Mouse (Mus musculus) retina, embryonic 14.5 days (tissue): ENCODE measurements around the gene Igsf8.
"Not testable (repeated sequence)": the region's sequence is repeated elsewhere in the genome, so short reads cannot be mapped to it uniquely, and the experiment has no call there.

Experiments used
- DNase-seq: peaks from one replicate; pipeline ENCODE4 v3.0.0-alpha.2; 2015; ENCODE audit warnings: low spot score

The Igsf8 gene

DNA sequence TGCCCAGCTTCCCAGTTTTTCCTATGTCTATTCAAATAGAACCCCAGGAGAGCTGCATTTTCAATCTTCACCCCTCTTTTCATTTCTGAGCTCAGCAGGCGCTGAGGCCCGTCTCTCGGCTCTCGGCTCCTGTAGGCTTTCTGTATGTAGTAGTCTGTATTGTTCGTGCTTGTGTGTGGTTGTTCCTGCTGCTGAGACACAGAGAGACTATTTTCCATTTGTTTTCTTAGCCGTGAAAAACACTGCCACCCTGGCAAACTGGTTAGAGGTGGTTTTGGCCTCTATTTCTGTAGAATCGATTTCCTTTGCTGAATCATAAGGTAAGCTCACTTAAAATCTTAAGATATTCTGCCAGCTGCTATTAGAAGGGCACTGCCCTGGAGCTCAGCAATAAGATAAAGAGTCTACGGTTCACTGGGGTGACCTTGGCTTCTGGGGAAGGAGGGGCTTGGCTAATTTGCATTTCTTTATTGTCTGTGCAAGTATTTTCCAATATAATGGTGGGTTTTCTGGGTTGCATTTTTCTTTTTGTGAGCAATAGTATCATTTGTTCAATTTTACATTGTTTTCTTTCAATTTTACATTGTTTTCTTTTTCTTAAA is at the start of gene Igsf8:
TSS of gene Igsf8 (plus strand) at position 165 of the 602 bp plus-strand sequence.
- DNase-seq: no peak

DNA sequence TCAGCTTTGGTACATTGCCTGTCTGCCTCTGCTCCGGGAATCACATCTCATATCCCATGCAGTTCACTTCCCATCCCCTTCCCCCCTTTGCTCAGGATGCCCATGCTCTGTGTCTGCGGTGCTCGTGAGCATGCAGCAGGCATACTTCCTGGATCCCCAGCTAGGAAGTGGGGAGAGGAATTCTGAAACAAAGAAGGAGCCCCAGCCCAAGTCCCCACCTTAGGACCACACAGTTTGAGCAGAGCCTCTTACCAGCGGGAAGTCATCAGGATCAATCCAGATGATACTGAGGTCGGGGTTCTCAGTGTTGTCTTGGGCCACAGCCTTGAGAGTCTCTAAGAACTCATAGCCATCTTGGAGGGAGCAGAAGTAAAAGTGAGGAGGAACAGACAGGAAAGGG is 48.7 kb upstream of the Igsf8 start:
- no peak for DNase-seq

GRCm38 (mm10) chr1:172213771-172214170 is 47.7 kb upstream of the Igsf8 start:
- no peak for DNase-seq

GRCm38 (mm10) chr1:172214748-172215147 is 46.7 kb upstream of the Igsf8 start:
- no peak for DNase-seq

DNA sequence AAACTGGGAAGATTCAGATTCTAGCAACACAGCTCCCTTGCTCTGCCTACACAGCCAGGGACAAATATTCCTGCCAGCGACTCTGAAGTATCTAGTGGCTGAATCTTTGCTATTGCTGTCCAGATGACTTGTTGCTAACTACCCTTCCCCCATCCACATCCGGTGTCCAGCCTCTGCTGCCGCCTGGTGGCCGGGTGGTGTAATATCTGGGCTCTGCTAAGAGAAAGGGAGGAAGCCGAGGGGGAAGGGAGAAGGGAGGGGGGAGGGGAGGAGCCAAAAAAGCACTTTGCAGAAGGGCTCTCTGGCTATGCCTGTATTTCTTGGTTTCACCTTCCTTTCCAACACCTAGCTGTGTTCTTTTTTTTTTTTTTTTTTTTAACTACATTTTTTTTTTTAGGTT is 44.3 kb upstream of the Igsf8 start:
- peak; percentile 95 for DNase-seq

DNA sequence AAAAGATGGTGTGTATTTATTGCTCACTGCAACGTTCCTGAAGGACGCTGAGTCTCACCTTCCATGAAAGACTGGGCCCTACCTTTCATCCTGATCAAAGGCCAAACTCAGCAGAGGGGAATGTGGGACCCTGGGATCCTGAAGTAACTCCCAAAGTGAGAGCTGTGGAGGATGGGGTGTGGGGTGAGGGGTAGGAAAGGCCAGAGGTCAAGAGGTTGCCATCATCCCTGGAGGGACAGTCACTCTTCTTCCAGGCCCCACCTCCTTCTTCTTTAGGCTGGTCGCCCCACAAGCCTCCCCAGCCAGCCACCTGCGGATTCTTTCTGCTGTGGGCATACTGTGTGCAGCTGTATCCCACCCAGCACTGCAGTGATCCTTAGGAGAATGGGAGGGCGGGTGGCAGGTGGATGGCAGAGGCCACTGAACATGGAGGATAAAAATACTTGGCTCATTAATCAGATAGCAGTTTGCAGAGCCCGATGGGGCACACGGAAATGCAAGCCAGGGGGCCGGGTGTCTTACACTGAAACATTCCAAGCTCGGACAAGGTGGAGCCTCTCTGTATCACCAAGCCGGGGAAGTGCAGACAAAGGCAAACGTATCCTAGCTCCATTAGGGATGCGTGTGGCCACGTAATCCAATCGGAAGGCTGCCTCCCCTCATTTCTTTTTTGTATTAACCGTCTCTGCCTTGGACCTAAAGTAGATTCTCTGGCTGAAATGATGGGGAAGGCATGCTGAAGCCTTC is 43.1 kb upstream of the Igsf8 start:
- DNase-seq: no peak

GRCm38 (mm10) chr1:172219451-172220406 is 41.7 kb upstream of the Igsf8 start, which contains the start of gene Casq1:
Gene Casq1 (minus strand): TSS chr1:172219868.
- DNase-seq: no peak

- no peak for DNase-seq
Measured at GRCm38 (mm10) chr1:172220414-172220813, 41.0 kb upstream of the Igsf8 start.

DNA sequence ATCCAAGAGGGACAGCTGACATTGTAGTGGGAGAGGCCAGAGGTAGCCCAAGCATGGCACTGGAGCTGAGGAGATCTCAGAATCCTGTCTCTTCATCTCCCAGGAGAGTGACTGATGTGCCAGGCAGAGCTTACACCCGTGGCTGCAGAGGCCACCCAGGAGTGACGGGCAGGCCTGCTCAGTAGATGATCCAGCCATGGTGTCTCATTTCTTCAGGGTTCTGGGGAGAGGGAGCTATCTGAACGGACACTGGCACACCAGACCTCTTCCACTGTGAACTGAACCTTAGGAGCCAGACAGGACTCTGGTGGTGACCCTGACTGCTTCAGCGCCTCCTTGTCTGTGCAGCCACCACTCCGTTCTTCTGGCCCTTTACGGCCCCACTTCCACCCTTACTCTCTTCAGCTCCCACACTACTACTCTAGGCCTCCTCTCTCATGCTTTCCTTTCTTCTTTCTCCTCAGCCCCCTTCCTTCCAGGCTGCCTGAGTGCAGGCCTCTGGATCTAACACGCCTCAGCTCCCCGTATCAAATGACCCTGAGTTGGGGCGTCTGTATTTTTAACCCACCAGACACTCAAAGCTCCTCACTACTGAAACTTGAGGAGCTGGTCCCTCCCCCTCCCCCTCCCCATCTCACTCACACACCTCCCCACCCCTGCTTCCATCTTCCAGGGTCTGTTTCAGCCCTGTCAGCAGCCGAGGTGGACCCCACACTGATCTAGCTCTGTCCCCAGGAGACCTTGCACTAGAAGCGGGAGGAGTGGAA is 40.0 kb upstream of the Igsf8 start:
- no peak for DNase-seq

DNA sequence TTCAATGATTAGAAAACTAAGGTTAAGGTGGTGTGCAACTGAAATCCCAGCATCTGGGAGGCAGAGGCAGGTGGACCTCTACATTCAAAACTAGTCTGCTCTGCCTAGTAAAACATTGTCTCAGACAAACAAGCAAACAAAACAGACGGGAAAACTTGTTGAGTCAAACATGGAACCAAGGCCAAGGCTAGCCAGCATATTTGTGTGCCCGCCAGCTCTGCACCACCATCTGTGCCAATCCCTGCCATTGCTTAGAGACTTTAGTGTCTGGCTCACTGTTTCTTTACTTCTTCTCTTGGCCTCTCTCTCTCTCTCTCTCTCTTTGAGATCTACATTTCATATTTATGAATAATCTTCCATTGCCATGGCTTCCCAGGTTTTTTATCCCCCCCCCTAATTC is 33.2 kb upstream of the Igsf8 start:
- DNase-seq: no peak

DNA sequence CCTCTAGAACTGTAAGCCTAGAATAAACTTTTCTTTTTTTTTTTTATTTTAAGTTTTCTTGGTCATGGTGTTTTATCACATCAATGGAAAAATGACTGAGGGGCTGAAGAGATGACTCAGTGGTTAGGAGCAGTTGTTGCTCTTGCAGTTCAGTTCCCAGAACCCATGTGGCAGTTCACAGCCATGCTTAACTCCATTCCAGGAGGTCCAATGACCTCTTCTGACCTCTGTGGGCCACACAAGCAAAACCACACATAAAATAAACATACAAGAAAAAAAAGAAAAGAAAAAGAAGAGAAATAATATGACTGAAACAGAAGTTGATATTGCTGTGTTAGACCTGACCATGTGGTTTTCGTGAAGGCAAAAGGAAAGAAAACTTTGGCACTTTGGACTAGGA is 32.2 kb upstream of the Igsf8 start:
- no peak for DNase-seq

DNA sequence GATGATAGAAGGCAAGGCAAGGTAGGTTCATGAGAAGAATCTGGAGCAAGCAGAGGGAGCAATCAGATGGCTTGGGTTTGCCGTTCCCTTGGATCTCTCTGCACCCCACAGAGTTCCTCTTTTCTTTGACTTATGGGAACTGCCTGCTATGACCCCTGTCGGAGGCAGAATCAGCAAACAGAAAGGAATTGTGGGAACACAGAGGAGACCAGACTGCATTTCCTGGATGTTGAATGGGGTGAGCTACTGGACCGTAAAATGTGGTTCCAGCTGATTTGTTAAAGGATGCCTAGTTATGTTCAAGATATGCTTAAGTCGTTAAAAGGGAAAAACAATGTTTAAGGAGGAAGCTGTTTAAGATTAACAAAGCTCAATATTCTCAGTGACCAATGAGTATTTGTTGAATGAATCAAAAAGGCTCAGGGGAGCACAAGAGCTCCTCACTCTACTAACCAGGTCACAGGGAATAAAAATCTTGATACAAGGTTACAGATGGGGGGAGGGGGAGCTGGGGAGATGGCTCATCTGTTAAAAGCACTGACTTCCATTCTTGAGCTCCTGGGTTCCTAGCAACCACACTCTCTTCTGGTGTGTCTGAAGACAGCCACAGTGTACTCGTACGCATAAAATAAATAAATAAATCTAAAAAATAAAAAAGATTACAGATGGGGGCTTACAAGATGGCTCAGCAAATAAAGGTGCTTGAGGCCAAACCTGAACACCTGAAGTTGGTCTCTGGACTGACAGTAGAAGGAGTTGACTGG is 20.3 kb upstream of the Igsf8 start:
- DNase-seq: peak; percentile 40

DNA sequence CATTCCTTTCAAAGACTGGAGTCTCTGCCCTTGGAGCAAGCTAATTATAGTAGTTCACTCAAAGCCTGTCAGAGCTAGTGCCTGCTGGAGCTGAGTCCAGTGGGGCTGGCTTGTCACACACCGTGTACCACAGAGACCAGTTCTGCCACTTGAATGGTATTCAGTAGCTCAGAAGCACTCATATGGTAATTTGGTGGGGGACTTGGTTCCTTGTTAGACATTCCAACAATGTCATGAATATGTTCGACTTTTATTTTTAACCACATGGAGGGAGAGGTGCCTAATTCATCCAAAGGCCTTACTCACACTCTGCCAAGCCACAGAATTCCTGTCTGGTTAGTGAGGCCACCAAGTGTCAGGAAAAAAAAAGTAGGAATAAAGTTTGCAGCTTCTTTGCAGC is 19.0 kb upstream of the Igsf8 start:
- no peak for DNase-seq

- DNase-seq: no peak
Measured at GRCm38 (mm10) chr1:172243547-172244205, 17.8 kb upstream of the Igsf8 start.

- DNase-seq: not testable (repeated sequence)
Measured at GRCm38 (mm10) chr1:172244645-172245044, 16.8 kb upstream of the Igsf8 start.

DNA sequence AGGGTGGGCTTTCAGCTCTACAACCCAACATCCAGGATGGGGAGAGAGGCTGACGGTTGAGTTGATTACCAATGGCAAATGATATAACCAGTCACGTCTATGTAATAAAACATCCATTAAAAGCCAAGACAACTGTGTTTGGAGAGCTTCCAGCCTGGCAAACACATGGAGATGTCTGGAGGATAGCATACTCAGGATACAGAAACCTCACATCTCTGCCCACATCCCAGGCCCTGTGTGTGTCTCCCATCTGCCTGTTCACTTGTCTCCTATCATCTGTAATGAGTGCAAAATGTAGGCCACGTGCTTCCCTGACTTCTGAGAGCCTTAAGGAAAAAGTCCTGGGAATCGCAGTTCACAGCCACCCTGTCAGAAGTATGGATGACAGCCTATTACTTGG is 14.2 kb upstream of the Igsf8 start:
- DNase-seq: no peak

GRCm38 (mm10) chr1:172247679-172248078 is 13.8 kb upstream of the Igsf8 start:
- peak; percentile 77 for DNase-seq

DNA sequence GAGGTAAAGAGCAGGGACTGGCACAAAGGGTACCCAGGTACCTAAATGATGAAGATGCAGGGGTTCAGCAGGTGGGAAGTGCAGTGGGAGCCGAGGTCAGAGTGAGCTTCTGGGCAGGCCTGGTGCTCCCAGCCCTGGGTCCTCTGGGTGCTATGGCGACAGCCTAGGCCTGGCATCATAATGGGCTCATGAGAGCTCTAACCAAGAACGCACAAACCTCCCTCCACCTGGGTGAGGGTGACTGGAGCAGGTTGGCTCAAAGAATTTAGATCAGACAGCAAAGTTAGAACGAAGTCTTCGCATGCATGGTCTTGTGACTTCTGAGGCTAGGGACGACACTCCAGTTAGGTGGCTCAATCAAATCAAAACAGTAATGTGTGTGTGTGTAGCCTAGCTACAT is 3.1 kb upstream of the Igsf8 start, which contains the start of gene Atp1a4:
TSS of gene Atp1a4 (minus strand) at position 101 of the 400 bp plus-strand sequence.
- no peak for DNase-seq

- DNase-seq: no peak
Measured at GRCm38 (mm10) chr1:172271208-172271607, 9.8 kb downstream of the Igsf8 start.

DNA sequence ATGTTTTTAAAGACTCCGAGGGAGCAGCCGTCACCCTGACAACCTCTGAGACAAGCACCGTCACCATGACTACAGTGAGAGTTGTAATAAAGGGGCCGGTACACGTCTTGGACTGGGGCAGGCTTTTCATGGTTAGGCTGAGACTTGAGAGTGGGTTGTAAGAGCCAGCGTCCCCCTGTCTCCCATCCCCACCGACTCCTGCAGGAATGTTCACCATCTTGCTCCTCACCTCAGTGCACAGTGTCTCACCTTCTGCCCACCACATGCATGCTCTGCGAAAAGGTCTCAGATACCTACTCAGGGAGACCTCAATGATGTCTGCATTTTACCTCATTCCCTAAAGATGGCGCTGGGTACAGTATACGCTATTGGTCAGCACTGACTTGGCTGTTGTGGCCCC is 10.3 kb downstream of the Igsf8 start:
- DNase-seq: no peak
